Mouse (Mus musculus) adrenal gland, postnatal 25 days (tissue): Measurements from ENCODE around the gene Frmpd2. TPM values are rescaled to one million over a fixed set of nuclear protein-coding genes. Genes with fewer than 3 reads are reported as not detected.

ENCODE experiments used
- DNase-seq: peaks from one replicate; pipeline ENCODE4 v3.0.0; 2021; ENCODE audit warnings: mixed read lengths
- total RNA-seq: library from RNA; stranded (reverse); gene quantifications from 2 replicates; pipeline ENCODE4 v1.2.3, GENCODE M21; 2021

Frmpd2 gene
- total RNA-seq, 1 experiment from 2014 or later = not detected

DNA sequence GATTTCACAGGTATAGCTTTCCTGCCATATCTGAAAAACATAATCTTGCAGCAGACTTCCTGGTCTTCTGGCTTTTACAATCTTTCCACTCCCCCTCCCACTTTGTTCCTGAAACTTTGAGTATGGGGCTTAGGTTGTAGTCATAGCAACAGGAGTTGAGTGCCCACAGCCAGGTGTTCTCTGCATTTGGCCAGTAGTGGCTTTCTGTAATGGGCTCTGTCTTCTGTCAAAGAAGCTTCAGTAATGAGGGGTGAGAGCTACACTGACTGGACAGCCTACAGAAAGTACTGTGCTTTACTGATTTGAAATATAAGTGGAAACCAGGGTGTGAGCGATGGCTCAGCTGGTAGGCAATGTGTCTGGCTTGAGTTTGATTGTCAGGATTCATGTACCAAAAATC lies 37.2 kb downstream of the Frmpd2 start:
- no peak for DNase-seq

DNA sequence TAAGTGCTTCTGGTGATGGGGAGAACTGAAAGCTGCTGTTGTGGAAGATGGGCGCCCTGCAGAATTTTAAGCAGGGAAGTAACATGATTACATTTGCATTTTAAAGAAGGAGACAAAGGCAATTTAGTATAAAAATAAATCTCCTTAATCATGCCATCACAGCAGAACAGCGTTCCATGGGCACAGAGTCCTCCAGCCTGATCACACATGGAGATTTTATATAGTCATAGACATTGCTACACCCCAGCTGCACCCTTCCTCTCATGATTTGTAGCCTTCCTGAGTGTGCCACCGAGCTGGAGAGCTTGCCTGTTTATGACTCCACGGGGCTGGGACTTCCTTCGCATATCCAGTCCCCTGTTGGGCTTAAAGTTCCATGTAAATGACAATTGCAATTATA lies 42.4 kb downstream of the Frmpd2 start:
- DNase-seq = no peak

DNA sequence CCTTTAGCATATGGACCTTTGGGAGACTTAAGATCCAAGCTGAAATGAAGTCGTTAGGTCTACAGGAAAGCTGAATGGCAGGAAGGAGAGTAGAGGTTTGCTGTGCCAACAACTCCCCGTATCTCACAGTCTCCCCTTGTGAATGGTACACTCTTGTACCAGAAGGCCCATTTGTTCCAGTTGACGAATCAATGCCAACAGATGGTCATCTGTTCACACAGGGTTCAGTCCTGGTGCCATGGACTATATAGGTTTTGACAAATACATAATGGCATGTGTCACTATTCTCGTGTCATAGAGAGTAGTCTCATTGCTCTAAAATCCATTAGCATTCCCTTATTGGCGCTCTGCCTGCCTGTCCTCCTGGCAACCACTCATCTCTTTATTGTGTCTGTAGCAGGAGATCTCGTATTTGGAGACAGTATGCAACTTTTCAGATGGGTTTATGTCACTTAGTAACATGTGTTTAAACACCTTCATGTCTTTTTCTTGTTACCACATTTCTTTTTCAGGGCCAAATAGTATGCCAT lies 43.3 kb downstream of the Frmpd2 start:
- no peak for DNase-seq

DNA sequence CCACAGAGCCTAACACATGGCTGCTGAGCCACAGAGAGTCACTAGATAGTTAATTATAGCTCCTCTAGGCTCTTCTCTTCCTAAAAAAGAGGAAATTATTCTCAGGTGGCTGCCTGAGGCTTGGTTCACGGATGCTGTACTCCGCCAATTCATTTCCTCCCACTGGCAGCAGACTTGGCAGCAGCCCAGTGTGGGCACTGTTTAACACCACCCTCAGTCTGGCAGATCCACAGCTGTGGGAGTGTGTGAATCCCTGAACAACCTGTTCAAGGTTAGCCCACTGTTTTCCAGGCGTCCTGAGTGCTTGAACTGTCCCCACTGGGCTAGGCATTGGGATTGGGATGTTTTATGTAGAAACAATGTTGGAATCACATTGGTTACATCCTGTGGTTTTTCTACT lies 50.0 kb downstream of the Frmpd2 start:
- DNase-seq = no peak

DNA sequence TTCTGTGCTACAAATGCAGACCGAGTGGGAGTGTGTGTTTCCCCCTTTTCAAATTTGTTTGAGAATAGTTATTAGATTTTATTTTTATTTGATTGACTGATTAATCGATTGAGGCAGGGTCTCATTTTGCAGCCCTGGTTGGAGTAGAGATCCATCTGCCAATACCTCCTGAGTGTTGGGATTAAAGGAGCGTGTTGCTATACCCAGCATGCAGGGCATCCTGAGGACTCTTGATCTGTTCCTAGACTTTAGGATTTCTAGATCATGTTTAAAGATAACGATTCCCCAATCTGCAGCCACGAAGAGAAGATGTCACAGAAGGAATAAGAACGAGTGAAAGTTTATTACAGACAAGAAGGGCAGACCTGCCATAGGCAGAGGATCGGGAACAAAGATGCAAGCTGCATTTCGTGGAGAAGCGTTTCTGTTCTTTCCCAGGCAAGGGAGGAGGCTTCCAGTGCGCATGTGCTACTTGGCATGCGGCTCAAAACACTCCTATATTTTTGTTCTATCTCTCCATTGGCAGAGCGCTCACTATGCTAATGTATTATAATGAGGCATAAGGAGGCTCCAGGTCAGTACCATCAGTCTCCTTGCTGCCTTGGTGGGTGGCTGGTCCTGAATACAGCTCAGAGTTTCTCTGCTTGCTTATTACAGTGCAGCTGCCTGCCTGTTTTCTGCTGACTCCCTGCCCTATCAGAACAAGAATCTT lies 53.9 kb downstream of the Frmpd2 start:
- no peak for DNase-seq

DNA sequence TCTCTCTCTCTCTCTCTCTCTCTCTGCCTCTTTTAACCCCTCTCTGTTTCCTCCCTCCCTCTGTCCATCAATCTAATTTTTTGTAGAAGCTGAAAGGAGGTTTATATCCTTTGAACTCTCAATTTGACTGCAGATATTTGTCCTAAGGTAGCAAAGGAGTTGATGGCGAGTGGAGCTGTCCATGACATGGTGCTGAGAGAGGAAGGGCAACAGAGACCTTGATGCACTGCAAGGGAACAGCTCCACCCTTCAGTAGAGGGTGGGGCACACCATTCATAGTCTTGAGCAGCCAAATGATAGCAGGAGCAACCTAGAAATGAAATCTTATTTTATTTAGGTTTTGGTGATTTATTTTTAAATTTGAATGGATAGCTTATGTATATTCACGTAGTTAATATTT lies 55.1 kb downstream of the Frmpd2 start:
- no peak for DNase-seq

DNA sequence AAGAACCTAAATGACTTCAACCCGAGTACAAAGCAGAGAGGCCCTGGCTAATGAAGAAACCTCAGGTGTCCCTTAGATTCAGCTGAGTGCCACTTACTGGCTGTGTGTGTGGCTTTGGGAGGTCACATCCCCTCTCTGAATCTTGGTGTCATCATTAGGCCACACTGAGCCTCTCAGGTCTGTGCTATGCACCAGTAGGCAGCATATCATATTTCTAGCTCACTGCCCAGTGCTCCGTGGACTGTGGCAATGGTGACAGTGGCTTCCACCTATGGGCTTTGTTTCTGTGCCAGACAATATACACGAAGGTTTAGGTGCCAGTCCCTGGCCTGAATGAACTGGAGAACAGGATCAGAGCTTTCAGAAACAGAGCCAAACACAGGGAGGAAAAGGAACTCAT lies 56.4 kb downstream of the Frmpd2 start:
- DNase-seq = no peak

DNA sequence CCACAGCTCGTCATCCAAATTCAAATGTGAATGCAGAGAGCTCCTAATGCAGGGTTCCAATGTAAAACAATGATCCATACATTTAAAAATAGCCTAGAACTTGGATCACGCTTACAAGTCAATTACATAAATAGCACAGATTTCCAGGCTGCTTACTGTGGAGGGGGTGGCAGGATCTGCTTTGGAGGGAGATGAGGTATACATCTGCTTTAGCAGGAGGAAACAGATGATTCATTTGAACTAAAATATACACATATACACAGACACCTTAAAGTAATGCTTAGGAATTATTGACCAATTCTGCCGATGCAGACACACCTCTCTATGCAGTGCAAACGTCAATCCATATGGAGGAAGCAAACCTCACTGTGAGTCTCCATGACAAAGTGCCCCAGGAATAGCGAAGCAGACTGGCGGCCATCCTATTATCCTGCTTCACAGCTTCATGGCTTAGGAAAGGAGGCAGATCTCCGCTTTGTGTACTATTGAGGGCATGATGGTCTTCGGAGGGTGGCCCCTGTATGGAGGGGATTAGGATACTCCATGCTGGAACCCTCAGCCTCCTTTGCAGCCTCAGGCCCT lies 59.9 kb downstream of the Frmpd2 start:
- no peak for DNase-seq

DNA sequence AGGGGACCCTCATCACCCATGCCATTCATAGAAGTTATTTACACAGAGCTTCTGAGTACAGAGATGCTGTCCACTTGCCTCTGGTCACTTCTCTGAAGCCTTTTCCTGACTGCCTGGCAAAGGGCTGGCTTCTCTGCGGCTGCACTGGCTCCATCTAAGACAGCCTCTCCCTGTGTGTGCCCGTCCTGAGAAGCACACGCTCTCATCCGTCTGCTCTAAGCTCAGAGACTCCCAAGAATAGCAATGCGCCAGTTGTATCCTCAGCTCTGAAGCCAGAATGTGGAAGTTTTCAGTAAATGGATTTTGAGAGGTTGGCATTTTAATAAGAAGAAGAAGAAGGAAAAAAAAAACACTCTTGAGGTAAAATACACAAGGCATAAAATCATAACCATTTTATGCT lies 61.3 kb downstream of the Frmpd2 start:
- DNase-seq = no peak

DNA sequence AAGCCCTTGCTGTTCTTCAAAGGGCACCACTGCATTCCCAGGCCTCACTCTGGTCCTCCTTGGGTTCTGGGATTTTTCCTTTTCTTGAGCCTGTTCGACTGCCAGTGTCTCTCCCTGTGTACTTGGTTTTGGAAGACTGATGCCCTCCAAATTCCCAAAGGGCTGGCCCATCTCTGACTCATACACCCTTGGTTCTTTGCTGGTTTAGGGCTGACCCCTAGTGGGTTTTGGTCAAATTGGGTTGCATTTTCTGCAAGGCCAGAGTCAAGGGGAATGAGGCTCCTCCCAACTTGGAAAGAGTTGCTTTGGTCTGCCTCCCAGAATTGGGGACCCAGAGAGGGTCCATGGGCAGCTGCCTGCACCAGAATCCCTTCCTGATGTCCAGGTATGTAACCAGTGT lies 62.0 kb downstream of the Frmpd2 start:
- no peak for DNase-seq

DNA sequence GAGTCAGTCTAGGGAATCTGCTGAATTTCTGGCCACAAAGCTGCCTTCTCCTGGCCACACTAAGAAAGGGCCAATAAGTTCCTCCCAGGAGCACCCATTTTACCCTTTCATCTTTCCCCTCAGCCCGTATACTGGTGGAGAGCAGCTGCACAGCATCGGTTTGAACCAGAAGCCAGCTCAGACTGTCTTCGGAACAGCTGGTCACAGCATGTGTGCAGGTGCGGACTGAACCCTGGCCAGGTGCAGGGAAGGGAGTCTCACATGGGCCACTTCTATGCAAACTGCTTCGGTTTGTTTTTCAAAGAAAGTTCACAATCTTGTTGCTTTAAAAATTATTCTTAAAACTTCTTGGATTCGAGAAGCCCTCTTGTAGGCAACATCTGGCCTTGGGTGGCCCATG lies 63.8 kb downstream of the Frmpd2 start:
- no peak for DNase-seq

DNA sequence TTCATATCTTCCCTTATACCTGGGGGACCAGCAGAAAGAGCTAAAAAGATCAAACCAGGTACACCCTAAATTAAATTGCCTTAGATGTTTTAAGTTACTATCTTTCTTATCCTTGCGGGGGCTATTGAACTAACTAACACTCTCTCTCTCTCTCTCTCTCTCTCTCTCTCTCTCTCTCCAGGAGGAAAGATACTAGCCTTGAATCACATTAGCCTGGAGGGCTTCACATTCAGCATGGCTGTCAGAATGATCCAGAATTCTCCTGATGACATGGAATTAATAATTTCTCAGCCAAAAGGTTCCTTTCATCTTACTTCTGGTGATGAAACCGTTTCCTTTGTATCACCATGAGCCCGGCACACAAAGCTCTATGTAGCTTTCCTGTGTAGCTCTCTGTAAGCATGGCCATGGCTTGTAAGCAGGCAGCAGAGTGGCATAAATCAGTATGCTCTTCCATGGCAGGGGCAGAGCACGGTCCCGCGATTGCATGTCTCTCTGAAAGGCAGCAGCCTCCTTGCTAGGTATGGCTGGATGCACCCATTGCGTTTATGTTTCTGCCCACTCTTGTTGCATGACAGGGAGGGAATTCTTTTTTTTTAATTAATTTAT lies 68.2 kb downstream of the Frmpd2 start:
- no peak for DNase-seq

DNA sequence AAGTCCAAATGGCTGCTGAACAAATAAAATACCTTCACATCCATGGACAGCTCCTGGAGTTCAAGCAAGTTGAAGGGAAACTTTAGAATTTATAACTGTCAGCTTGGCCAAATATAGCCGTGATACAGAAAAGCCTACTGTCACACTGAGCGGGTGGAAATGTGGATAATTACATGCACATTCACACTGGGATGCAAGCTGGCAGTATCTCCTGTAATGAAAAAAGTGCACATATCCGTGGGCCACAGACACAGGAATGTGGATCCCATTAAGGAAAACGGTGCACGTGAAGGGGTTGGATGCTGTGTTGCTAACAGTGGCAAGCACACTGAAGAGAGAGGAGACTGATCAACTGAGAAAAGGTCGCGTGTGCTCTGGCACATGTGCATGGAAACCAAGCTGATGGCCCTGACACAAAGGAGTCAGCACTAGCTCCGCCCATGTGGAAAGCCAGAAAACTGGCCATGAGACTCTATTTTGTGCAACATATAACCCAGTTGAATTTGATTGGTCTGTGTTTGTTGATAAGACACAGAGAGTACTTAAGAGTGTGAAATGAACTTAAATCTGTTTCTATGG lies 74.2 kb downstream of the Frmpd2 start:
- DNase-seq = no peak

DNA sequence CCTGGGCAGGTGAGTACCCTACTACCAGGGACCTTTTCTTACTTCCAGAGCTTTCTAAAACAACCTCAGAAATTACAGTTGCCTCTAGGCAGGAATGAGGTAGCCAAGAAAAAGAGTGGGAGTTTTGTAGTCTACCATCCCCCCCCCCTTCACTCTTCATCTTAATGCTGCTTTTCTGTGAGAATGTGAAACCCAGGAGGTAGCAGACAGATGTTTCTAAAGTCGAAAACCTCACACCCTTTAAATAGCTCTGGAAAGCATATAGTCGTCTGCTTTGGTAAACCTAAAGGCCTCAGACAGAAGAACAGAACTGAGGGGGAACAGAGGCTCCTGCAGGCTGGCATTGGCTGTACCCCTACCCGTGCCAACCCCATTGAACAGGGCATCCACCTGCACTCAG lies 77.2 kb downstream of the Frmpd2 start:
- DNase-seq = no peak

DNA sequence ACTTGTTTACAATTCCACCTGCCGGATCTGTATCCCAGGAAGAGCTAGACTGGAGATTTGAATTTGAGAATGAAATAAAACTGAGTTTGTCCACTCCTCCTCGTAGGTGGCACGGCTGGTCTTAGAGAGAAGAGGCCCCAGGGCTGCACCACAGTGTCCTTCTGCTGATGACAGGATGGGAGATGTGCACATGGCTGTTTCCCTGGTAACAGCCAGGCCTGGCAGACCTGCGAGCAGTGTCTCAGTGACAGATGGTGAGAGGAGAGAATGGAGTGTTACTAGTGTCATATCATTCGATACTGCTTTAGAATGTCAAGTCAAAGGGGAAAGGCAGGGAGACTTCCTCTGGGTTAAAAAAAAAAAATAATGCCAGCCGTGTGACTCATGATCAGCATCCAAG lies 78.4 kb downstream of the Frmpd2 start:
- DNase-seq = peak; percentile 7

DNA sequence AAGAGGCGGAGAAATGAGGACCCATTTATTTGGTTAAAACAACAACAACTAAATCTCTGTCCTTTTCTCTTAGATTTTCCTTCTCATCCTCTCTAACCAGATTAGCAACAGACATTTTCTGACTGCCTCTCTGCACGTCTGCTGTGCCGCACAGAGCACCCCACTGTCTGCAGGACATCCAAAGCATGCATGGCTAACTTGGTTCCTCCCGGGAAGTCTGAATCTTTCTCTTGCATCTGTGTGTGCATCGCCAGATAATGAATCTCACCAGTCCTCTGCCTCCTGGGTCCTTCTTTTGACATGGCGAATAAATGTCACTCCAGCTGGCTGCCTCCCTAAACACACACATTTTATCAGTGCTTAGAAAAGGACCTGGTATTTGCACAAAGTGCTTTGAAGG lies 99.2 kb downstream of the Frmpd2 start:
- DNase-seq = no peak

DNA sequence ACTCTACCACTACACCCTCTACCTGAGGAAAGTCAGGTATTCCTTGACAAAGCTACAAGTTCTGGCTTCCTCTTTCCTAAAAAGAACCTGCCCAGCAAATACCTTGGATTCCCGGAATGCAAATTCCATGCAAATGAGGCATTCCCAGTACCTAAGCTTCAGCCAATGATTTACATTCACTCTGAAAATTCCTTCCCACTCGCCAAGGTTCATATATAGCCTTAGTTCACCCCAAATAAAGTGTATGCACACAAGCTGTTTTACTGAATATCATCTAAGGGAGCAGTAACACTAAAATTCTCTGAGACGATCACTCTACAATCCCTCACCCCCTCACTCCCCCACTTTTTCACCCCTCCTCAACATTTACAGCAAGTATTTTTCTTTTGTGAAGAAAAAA lies 102.1 kb downstream of the Frmpd2 start:
- no peak for DNase-seq

DNA sequence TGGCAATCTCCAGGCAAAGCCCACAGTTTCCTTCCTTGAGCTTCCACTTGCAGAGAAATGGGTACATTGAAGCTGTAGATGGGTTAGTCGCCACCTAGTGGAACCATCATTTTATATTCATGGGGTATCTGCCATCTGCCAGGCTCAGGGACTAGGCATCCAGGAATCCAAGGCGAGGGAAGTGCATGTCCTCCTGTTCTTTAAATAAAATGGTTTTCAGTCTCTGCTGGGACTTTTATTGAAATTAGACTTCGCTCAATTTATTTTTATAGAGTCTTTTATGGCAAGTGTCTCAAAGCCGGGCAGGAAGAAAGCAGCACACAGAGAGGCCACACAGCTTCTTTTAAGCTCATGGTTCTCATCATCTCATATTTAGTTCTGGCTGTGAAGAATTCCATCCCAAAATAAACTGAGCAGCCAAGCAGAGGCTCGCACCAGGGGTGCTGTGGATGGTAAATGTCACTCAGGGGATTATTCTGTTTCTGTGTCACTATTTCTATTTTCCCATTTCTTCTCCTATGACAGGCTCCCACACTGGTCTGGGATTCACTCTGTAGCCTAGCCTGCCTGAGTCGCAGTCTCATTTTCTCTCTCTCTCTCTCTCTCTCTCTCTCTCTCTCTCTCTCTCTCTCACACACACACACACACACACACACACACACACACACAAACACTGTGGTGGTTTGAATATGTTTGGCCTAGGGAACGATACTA lies 108.4 kb downstream of the Frmpd2 start:
- DNase-seq = no peak

DNA sequence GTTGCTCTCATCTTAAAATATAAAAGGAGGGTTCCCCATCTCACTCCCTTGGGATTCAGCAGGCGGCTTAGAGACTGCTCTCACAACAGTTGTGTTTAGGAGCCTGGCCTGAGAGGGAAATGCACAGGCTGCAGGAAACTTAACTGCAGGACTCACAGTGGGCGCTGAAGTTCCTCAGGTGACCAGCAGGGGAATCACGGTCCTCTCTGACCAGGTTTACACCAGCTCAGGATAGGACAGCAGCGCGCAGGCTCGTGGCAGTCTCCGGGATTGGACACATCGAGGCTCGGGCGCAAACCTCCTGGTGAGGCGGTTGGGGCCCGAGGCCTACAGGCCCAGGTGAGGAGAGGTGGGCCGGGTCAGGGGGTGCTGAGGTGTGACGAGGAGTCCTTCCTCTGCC lies 117.5 kb downstream of the Frmpd2 start, which contains the start of gene Ptpn20:
TSS of gene Ptpn20 (plus strand) at position 257 of the 400 bp plus-strand sequence.
- no peak for DNase-seq

DNA sequence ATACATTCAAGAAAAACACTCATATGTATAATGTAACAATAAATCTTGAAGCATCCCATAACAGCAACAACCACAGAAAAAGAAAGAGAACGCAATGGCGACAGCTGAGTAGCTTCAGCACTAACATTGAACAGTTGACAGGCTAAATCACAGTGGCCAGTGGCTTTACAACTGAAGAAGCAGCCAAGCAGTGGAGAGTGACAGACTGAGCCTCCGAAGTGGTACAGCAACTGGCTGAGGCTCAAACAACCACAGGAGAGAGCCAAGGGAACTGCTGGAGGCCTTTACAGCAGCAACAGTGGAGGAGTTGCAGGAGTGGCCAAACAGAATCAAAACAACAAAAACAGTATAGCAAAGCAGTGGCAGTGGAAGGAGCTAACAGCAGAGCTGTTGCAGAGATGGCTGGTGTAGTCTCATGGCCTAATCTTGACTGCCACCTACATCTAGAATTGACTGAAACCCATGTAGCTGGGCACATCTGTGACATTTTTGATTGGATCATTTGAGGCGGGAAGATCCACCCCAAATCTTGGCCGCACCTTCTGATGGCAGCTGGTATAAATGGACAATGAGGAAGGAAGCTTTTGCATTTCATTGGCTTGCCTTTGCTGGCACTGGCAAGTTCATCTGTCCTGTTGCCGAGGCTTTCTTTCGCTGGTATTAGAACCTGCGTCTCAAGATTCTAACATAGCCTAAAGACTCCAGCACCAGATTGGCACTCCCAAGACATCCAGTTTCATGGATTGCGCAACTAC lies 127.1 kb downstream of the Frmpd2 start:
- no peak for DNase-seq

DNA sequence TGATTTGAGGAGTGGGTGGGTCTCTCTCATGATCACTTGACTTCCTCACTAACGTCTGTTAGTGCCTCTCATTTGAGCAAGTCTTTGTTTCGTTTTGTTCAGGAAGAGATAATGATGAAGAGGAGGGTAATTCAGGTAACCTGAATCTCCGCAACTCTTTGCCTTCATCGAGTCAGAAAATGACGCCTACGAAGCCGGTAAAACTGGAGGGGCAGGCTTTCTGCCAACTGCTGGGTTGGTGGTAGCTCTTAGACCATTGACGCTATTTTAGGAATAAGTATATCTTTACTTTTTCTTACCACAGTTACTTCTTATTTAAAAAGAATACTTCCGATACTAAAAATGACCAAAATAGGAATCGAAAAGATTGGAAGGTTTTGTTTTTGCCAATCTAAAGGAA lies 135.9 kb downstream of the Frmpd2 start:
- no peak for DNase-seq
